Mouse (Mus musculus): ENCODE data around the gene Aph1c. TPM values are rescaled to one million over a fixed set of nuclear protein-coding genes. Genes with fewer than 3 reads are reported as not detected.

Gene Aph1c
- polyA plus RNA-seq, 1 experiment from 2014 or later, result 3.4 TPM

DNA sequence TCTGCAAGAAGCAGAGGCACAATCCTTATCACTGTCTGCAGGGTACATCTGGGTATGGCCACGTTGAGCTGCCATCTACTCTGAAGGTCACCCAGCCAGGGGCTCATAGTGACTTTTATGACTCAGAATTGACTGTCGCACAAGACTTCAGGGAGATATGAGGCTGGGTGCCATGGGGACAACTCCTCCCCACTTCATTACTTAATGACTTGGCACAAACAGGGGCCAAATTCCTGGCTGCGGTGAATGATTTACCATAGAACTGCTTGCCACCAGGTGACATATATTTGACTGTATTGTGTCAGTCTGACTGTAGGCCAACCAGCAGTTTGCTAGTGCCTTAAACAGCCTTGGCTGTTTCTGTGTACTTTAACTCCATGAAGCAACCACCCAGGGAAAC, 65.3 kb downstream of the Aph1c start:
- no peaks in the 10 kb centered on the region for H3K36me3 ChIP-seq
- no peaks in the 10 kb centered on the region for H3K27me3 ChIP-seq (replicated peaks)
- 0 out of 2 replicates have a peak, but pooled peaks cover 2% of the 10 kb centered on the region for H3K4me1 ChIP-seq (replicated peaks)
- no peaks in the 10 kb centered on the region for H3K9me3 ChIP-seq
- no peak overlapping the region for H3K4me2 ChIP-seq (replicated peaks)
- WGBS, result 46% methylated on average over 3 of the region's 3 CpGs
- peak; percentile 97 for ATAC-seq
- H3K4me3 ChIP-seq (replicated peaks), result no peak overlapping the region
- peak overlapping the region; percentile 56; the same call in 1 of the 2 replicates for H3K27ac ChIP-seq
- H3K9ac ChIP-seq, result no peak overlapping the region

DNA sequence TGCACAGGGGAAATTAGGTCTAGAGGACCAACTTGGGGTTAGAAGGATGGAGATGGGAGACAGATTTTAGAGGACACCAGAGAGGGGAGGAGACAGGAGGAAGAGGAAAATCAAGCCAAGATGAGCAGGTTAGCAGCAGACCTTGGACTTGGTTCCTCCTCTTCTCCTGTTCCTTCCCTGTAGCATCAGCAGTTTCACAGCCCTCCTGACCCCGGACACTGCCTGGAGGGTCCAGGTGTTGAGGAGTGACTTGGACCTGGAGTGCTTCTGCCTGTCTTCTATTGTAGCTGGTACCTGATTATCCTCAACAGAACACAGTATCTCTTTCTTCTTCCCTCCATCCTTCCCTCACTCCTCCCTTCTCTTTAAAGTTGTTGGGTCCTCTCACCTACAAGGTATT, 65.8 kb downstream of the Aph1c start:
- peak overlapping the region; percentile 56; the same call in 1 of the 2 replicates for H3K27ac ChIP-seq
- ATAC-seq, result peak; percentile 39; the same call in 1 of the 2 replicates

More for the DNA sequence above, 65.8 kb downstream of the Aph1c start:
- Histone ChIP-seq H3K4me3 (replicated peaks) (no peak overlapping the region), H3K27me3 (replicated peaks) (no peaks in the 10 kb centered on the region), H3K9me3 (no peaks in the 10 kb centered on the region), H3K36me3 (no peaks in the 10 kb centered on the region), H3K4me1 (replicated peaks) (0 out of 2 replicates have a peak, but pooled peaks cover 2% of the 10 kb centered on the region), H3K4me2 (replicated peaks) (no peak overlapping the region), H3K9ac (no peak overlapping the region)
- WGBS, result 92% methylated on average over 1 of the region's 1 CpGs

Other genes starting within 250 kb of the Aph1c start
- 78.9 and 79.5 TPM in 2 replicates for gene Usp3, start 241.6 kb downstream of the Aph1c start, polyA plus RNA-seq (2015; fragmentation: Nextera tagmentation; extraction: Ambion mirVana)
- gene Car12, start 121.0 kb downstream of the Aph1c start, polyA plus RNA-seq (2015; fragmentation: Nextera tagmentation; extraction: Ambion mirVana), result 4.4 and 5.2 TPM in 2 replicates
- gene Aph1b, start 39.2 kb downstream of the Aph1c start, polyA plus RNA-seq (2015; fragmentation: Nextera tagmentation; extraction: Ambion mirVana), result 8.5 and 8.9 TPM in 2 replicates
- 0.52 and 0.69 TPM in 2 replicates for gene Gm10647, start 37.7 kb downstream of the Aph1c start, polyA plus RNA-seq (2015; fragmentation: Nextera tagmentation; extraction: Ambion mirVana)
- 20.5 and 20.6 TPM in 2 replicates for gene Rab8b, start 85.0 kb upstream of the Aph1c start, polyA plus RNA-seq (2015; fragmentation: Nextera tagmentation; extraction: Ambion mirVana)
- gene Rps27l, start 111.4 kb upstream of the Aph1c start, polyA plus RNA-seq (2015; fragmentation: Nextera tagmentation; extraction: Ambion mirVana), result 830 and 881 TPM in 2 replicates
- 7.2 and 8.2 TPM in 2 replicates for gene Lactb, start 140.8 kb upstream of the Aph1c start, polyA plus RNA-seq (2015; fragmentation: Nextera tagmentation; extraction: Ambion mirVana)
- gene Tpm1, start 214.7 kb upstream of the Aph1c start, polyA plus RNA-seq (2015; fragmentation: Nextera tagmentation; extraction: Ambion mirVana), result 994 and 1,099 TPM in 2 replicates